Mouse (Mus musculus) MEL-GATA-1-ER (cell line): ENCODE measurements around the gene Ccl4.

Source experiments
- DNase-seq: peaks from one replicate; pipeline ENCODE4 v3.0.0-alpha.2; 2012; ENCODE audit warnings: low read depth; ENCODE audit errors: extremely low read depth

Ccl4 gene

DNA sequence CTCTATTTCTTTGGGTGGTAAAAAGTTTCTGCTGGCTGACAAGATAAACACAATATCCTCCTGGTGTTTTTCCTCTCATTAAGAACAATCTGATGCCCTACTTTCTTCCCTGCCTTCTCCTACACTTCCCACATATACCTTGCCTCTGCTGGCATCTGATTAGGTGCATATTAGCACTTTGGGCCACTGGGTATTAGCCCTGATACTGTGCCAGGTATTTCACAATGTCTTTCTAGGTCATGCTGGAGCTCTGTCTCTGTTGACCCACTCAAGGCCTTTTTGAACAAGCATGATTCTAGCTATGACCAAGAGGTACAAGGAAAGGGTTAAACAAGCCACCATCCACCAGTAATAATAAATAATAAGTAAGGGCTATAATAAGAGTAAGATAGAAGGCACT is 9.4 kb downstream of the Ccl4 start:
- no peak for DNase-seq

DNA sequence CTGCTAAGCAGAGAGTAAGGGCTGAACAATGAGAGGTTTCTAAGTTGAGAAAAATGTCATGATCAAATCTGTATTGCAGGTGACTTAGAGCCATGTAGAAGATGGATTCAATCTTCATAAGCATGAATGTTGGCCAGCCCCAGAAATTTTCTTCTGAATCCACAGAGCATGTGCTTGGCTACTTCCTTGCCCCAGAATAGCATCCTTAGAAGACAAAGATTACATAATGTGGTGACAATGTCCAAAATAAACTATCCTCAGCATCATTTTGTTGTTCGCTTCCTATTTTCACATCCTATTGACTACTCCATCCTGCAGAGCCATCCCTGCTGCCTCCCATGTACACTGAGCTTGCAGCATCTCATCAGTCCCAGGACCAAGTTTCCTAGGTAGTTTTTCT is 13.3 kb downstream of the Ccl4 start:
- no peak for DNase-seq

DNA sequence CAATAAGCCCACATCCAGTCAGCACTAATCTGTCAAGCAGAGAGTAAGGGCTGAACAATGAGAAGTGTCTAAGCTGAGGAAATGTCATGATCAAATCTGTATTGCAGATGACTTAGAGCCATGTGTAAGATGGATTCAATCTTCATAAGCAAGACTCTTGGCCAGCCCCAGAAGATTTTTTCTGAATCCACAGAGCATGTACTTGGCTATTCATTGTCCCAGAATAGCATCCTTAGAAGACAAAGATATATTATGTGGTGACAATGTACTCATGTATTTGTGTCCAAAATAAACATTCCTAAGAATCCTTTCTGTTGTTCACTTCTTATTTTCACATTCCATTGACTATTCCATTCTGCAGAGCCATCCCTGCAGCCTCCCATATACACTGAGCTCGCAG is 27.5 kb downstream of the Ccl4 start:
- DNase-seq, result no peak

DNA sequence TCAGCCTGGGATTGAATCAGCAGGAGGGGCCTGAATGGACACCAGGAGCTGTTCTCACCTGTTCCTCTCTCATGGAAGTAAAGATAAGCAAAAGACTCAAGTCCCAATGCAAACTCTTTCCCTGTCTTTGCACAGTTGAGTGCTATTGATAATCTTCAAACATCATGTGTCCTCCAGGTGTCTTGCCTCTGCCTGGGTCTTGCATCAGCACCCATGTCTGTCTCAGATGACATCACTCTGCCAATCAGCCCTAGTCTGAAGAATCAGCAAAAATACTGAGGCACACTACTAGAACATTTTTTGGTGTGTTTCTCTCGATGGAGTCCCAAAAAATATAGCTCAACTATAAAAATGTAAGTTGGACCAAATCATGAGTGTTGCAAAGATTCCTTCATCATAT is 29.6 kb downstream of the Ccl4 start:
- no peak for DNase-seq

DNA sequence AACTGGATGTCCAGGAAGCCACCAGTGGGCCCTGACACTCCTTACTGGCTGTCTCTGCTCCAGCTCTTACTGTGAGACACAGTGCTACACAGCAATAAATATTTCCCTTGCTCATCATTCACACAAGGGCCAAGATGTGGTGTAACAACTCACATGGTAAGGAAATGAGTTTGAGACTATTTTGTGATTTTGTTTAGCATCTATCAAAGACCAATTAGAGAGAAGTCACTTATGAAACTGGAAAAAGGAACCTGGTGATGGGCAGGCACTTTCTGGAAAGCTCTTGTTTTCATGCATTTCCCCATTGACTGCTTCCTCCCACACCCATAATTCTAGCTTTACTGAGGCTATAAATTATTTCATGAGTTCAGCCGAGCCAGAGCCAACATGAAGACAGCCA is 41.3 kb downstream of the Ccl4 start, which contains the start of gene Wfdc17:
Gene Wfdc17 (plus strand): TSS at position 287 of the 400 bp plus-strand sequence.
- DNase-seq, result no peak

DNA sequence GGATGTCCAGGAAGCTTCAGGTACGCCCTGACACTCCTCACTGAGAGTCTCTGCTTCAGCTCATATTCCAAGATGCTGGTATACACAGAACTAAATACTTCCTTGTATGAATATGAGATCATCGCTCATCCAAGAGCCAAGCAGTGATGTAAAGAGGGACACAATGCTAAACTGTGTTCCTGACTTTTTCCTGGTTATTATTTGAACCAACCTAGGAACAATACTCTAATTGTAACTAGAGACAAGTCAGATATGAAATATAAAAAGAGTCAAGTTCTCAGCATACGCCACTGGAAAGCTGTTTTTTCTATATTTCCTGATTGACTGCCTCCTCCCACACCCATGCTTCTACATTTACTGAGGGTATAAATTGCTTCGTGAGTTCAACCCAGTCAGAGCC is 46.3 kb downstream of the Ccl4 start, which contains the start of gene Wfdc18:
Gene Wfdc18 (plus strand): TSS at position 301 of the 400 bp plus-strand sequence.
- no peak for DNase-seq

DNA sequence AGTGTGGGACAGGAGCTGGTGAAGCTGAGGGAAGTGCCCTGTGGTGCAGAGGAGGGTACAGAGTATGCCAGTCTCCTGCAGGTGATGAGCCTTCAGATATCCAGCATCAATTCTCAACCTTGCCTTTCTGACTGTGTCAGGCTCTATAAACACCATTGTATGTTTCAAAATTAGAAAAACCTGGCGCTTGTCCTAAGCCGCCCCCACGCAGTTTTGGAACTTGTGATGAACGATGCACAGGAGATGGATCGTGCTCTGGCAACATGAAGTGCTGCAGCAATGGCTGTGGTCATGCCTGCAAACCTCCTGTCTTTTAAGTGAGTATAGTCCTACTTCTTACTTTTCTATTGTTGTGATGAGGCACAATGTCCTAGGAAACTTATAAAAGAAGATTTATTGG is 47.3 kb downstream of the Ccl4 start:
- DNase-seq, result no peak

DNA sequence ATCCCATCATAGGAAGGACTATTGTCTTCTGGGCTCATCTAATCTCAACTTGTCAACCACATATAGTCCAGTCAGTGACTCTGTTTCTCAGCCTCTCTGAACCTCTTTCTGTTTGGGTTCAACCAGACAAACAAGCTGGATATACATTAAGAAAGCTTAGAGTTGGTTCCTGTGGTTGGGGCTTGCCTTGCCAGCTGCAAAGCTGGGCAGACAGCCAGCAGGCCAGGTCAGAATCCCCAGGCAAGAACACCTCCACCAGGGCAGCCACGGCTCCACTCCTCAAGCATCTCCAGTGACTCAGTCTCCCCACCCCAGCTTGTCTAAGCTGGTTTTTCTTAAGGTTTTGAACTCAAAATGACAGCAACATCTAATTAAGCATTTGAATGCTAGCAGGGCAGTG is 50.3 kb downstream of the Ccl4 start:
- no peak for DNase-seq

DNA sequence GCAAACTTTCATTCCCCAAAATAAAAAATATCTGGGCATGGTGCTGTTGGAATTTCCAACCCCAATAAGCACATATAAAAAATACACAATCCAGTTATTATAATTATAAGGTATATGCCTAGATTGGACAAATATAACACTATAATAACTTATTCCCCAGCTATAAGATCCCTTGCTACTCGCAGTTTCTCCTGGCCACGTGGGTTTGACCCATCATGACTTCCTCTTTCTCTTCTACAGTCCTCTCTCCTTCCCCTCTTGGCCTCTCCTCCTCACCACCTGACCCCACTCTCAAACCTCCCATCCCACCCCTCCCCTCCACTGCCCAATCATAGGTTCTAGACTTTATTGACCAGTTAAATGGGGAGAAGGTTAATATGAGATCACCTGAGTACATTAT is 51.5 kb downstream of the Ccl4 start:
- DNase-seq, result peak; percentile 6
